Mouse (Mus musculus) spleen, postnatal 10 days (tissue): ENCODE data around the gene Naa38.

ENCODE experiments used
- DNase-seq, 2 experiments: peaks; one replicate each; pipeline ENCODE4 v3.0.0; 2021 to 2022; ENCODE audit warnings: low spot score in 2 of 2

Gene Naa38

GRCm38 (mm10) chr11:69430631-69431030 lies 35.3 kb downstream of the Naa38 start:
- no peak for DNase-seq

GRCm38 (mm10) chr11:69431829-69432639 lies 36.7 kb downstream of the Naa38 start:
- peak; percentile 12 to 71 for DNase-seq

GRCm38 (mm10) chr11:69432640-69432982 lies 37.3 kb downstream of the Naa38 start:
- DNase-seq: no peak

- DNase-seq: no peak
Measured at GRCm38 (mm10) chr11:69433189-69433588, 37.9 kb downstream of the Naa38 start.

DNA sequence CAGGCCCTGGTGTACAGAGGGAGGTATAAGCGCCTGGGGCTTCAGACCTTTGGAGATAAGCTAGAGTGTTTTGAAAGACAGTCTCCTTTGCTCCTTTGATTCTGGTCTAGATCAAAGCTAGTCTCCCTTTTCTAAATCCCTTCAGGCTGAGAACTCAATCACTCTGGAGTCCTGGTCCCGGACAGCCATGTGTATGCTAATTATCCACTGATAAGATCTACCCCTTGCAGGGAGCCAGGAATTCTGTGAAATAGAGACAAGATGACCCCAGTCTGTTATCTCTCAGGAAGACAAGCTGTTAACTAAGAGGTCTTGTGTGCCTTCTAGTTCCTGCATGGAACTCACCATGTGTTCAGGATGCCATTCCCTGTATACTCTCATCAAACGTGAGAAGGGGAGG lies 42.0 kb downstream of the Naa38 start:
- DNase-seq: no peak

DNA sequence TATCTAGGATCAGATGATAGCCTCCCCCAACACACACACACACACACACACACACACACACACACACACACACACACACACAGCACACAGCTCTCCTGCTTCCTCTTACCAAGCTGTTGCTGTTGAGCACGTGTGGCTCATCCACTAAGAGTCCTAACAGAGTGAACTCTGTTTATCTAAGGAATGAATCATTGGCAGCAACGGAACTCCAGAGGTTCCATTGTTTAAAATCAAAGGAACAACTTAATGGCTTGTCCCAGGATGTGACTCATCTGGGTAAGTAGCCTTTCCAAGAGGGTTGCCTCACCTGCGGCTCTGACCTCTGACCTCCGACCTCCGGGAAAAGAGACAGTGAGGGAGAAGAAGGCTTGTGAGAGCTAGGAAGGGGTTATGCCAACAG lies 48.0 kb downstream of the Naa38 start:
- DNase-seq: no peak
